Mouse (Mus musculus): ENCODE data around the gene Ddx25. TPM values are rescaled to one million over a fixed set of nuclear protein-coding genes. Genes with fewer than 3 reads are reported as not detected.

Gene Ddx25
- total and polyA plus RNA-seq, 3 experiments: 0.33 to 0.85 (median 0.44) TPM

- in situ Hi-C loops (cut with MboI; ENCODE audit: low pct_ligation_motif_present, low pct_unique_long_range_greater_than_20kb, low sequenced_read_pairs) (no loop called here), dilution Hi-C loops (cut with MboI; ENCODE audit: extremely low pct_ligation_motif_present, extremely low pct_unique_long_range_greater_than_20kb, low sequenced_read_pairs) (no loop called here)
- H3K9me3 ChIP-seq (replicated peaks; ENCODE audit: low read length): no peaks in the 10 kb centered on the region
- H3K27ac ChIP-seq (ENCODE audit: insufficient read depth, low read depth): no peak overlapping the region
- H3K27me3 ChIP-seq (replicated peaks): no peaks in the 10 kb centered on the region
- TF ChIP-seq MAFK (IDR thresholded peaks at IDR 0.05; ENCODE audit: insufficient replicate concordance, low read length): no peak
- no peak for TF ChIP-seq ZC3H11A (IDR thresholded peaks at IDR 0.05; ENCODE audit: low read depth, low read length)
- TF ChIP-seq USF1 (IDR thresholded peaks at IDR 0.05; ENCODE audit: low read depth, low read length): no peak
- no peak for TF ChIP-seq ZMIZ1 (IDR thresholded peaks at IDR 0.05; ENCODE audit: low read depth, low read length)
- TF ChIP-seq IRF4 (IDR thresholded peaks at IDR 0.05; ENCODE audit: low read depth, low read length): no peak
- TF ChIP-seq TBP (conservative IDR thresholded peaks at IDR 0.05; ENCODE audit: low read depth, low read length): no peak
- TF ChIP-seq MEF2A (IDR thresholded peaks at IDR 0.05; ENCODE audit: borderline replicate concordance, low read depth, low read length): no peak
- TF ChIP-seq NELFE (IDR thresholded peaks at IDR 0.05; ENCODE audit: low read depth, low read length): no peak
- TF ChIP-seq JUND (conservative IDR thresholded peaks at IDR 0.05; ENCODE audit: low read depth, low read length): no peak
- TF ChIP-seq NRF1 (IDR thresholded peaks at IDR 0.05; ENCODE audit: low read depth, low read length): no peak
- no peak for TF ChIP-seq E2F4 (IDR thresholded peaks at IDR 0.05; ENCODE audit: insufficient replicate concordance, low read depth, low read length)
- no peak for TF ChIP-seq RCOR1 (conservative IDR thresholded peaks at IDR 0.05; ENCODE audit: low read depth, low read length)
- TF ChIP-seq GABPA (IDR thresholded peaks at IDR 0.05; ENCODE audit: insufficient replicate concordance, low read depth, low read length): no peak
- TF ChIP-seq RAD21 (IDR thresholded peaks at IDR 0.05; ENCODE audit: low read depth, low read length): no peak
- TF ChIP-seq JUN (IDR thresholded peaks at IDR 0.05; ENCODE audit: insufficient read depth, low read depth, low read length): no peak
- no peak for TF ChIP-seq UBTF (IDR thresholded peaks at IDR 0.05; ENCODE audit: low read depth, low read length)
- no peak for TF ChIP-seq SIN3A (IDR thresholded peaks at IDR 0.05; ENCODE audit: low read length)
- no peak for TF ChIP-seq CHD1 (IDR thresholded peaks at IDR 0.05; ENCODE audit: low read depth, low read length)
- no peak overlapping the region for H3K4me2 ChIP-seq (ENCODE audit: insufficient read depth, low read depth, poor library complexity, severe bottlenecking)
- H3K4me3 ChIP-seq (replicated peaks in 1 of 3; ENCODE audit: low read depth in 2 of 3, low read length in 2 of 3, poor library complexity in 1 of 3): no peak overlapping the region
- H3K79me2 ChIP-seq (replicated peaks; ENCODE audit: control insufficient read depth, extremely low read depth, insufficient read depth, poor library complexity, severe bottlenecking): no peaks in the 10 kb centered on the region
- DNase-seq (ENCODE audit: extremely low read depth): no peak
- H3K36me3 ChIP-seq (replicated peaks in 1 of 2; ENCODE audit: control insufficient read depth in 1 of 2, insufficient read depth in 1 of 2, low read length in 1 of 2): no peaks in the 10 kb centered on the region
- H3K9ac ChIP-seq (ENCODE audit: insufficient read depth, low read depth): no peak overlapping the region
- peaks cover 0 to 3% of the 10 kb centered on the region in 2 experiments; a peak in 1 of 4 replicates for H3K4me1 ChIP-seq (ENCODE audit: control insufficient read depth in 1 of 2, insufficient read depth in 2 of 2)
These were observed 35.4 kb downstream of the Ddx25 start for GRCm38 (mm10) chr9:35522821-35523515.

GRCm38 (mm10) chr9:35522241-35522640, 36.1 kb downstream of the Ddx25 start:
- dilution Hi-C loops (cut with MboI; ENCODE audit: extremely low pct_ligation_motif_present, extremely low pct_unique_long_range_greater_than_20kb, low sequenced_read_pairs) (no loop called here), in situ Hi-C loops (cut with MboI; ENCODE audit: low pct_ligation_motif_present, low pct_unique_long_range_greater_than_20kb, low sequenced_read_pairs) (no loop called here)
- Histone ChIP-seq H3K9me3 (replicated peaks; ENCODE audit: low read length) (no peaks in the 10 kb centered on the region), H3K79me2 (replicated peaks; ENCODE audit: control insufficient read depth, extremely low read depth, insufficient read depth, poor library complexity, severe bottlenecking) (no peaks in the 10 kb centered on the region), H3K36me3 (replicated peaks in 1 of 2; ENCODE audit: control insufficient read depth in 1 of 2, insufficient read depth in 1 of 2, low read length in 1 of 2) (no peaks in the 10 kb centered on the region), H3K27me3 (replicated peaks) (no peaks in the 10 kb centered on the region), H3K27ac (ENCODE audit: insufficient read depth, low read depth) (no peak overlapping the region), H3K4me1 (ENCODE audit: control insufficient read depth in 1 of 2, insufficient read depth in 2 of 2) (peaks cover 0 to 3% of the 10 kb centered on the region in 2 experiments; a peak in 1 of 4 replicates), H3K4me2 (ENCODE audit: insufficient read depth, low read depth, poor library complexity, severe bottlenecking) (no peak overlapping the region), H3K4me3 (replicated peaks in 1 of 3; ENCODE audit: low read depth in 2 of 3, low read length in 2 of 3, poor library complexity in 1 of 3) (no peak overlapping the region), H3K9ac (ENCODE audit: insufficient read depth, low read depth) (no peak overlapping the region)
- no peak for DNase-seq (ENCODE audit: extremely low read depth)
- no peak for TF ChIP-seq ETS1 (conservative IDR thresholded peaks at IDR 0.05; ENCODE audit: low read depth, low read length)
- no peak for TF ChIP-seq MYC (IDR thresholded peaks at IDR 0.05; ENCODE audit: low read depth, low read length)
- TF ChIP-seq SMC3 (IDR thresholded peaks at IDR 0.05; ENCODE audit: low read depth, low read length): no peak
- TF ChIP-seq ZNF384 (IDR thresholded peaks at IDR 0.05; ENCODE audit: low read depth, low read length): no peak
- no peak for TF ChIP-seq ELF1 (IDR thresholded peaks at IDR 0.05; ENCODE audit: low read depth, low read length)
- no peak for TF ChIP-seq CHD1 (IDR thresholded peaks at IDR 0.05; ENCODE audit: low read depth, low read length)
- TF ChIP-seq RAD21 (IDR thresholded peaks at IDR 0.05; ENCODE audit: low read depth, low read length): no peak
